Mouse (Mus musculus): Measurements from ENCODE around the gene Zfp74.

DNA sequence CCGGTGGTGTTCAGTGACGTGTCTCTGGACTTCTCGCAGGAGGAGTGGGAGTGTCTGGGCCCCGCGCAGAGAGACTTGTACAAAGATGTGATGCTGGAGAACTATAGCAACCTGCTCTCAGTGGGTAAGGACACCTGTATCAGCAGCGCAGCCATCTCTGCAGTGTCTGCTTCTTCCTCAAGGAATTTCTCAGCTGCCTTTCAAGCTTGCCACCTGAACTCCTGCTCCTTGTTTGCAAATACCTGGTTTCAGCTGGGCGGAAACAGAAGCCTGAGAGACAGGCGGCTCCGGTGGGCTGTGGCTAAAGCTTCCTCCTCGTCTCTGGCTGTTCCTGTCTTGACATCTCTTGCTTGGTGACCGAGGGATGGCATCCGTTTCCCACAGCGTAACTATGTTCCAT lies 41.7 kb downstream of the Zfp74 start:
- TF ChIP-seq CTCF (conservative IDR thresholded peaks at IDR 0.05; ENCODE audit: low read length) (no peak), NANOG (IDR thresholded peaks at IDR 0.05; ENCODE audit: borderline replicate concordance, low read length) (no peak)

Measured in E14TG2a.4 (cell line).